ENCODE assay signal across 17 mouse cellular contexts in genomic region chr2:180133911-180134310, GRCm38 (mm10). TPM values are rescaled to one million over a fixed set of nuclear protein-coding genes. Genes with fewer than 3 reads are reported as not detected.
"Had no signal": no experiment of that assay in that cellular context is flagged by ENCODE, and none has a peak within 500 bp of the region (broad histone marks: within the 10 kb centered on the region; RNA-seq: fewer than 3 reads in every experiment).

No protein-coding gene starts in this region.

- H3K27me3 ChIP-seq: kidney, embryonic 15.5 days; liver, embryonic 13.5 days; megakaryocyte, embryonic 14.5 days; midbrain, embryonic 13.5 days; neural tube, embryonic 15.5 days had no signal

- H3K4me3 ChIP-seq: kidney, embryonic 15.5 days; left cerebral cortex, adult 2 months; limb, embryonic 10.5 days; liver, embryonic 13.5 days; megakaryocyte, embryonic 14.5 days; midbrain, embryonic 13.5 days; myocyte; neural tube, embryonic 15.5 days had no signal

- H3K9me3 ChIP-seq: kidney, embryonic 15.5 days; limb, embryonic 10.5 days; liver, embryonic 13.5 days; megakaryocyte, embryonic 14.5 days; midbrain, embryonic 13.5 days; neural tube, embryonic 15.5 days had no signal

- ATAC-seq: lung, postnatal 0 days; midbrain, embryonic 13.5 days had no signal

- H3K9ac ChIP-seq: kidney, embryonic 15.5 days; liver, embryonic 13.5 days; midbrain, embryonic 13.5 days; neural tube, embryonic 15.5 days had no signal

- H3K4me1 ChIP-seq: kidney, embryonic 15.5 days; limb, embryonic 10.5 days; midbrain, embryonic 13.5 days; neural tube, embryonic 15.5 days had no signal

- H3K4me2 ChIP-seq: kidney, embryonic 15.5 days; liver, embryonic 13.5 days; midbrain, embryonic 13.5 days; neural tube, embryonic 15.5 days had no signal

- H3K27ac ChIP-seq: kidney, embryonic 15.5 days; left cerebral cortex, adult 2 months; limb, embryonic 10.5 days; liver, embryonic 13.5 days; midbrain, embryonic 13.5 days; neural tube, embryonic 15.5 days had no signal

- DNase-seq: kidney, adult 2 months; kidney, postnatal 14 days; liver, embryonic 13.5 days; lung, adult 2 months; lung, postnatal 36 days; right cerebral cortex, postnatal 4 days; spleen, adult 18-20 months; thymus, postnatal 36 days had no signal

RNA-seq across cellular contexts. Expression of gene Hrh3, which starts 29.6 kb away (rescaled TPM):
- polyA plus RNA-seq: kidney, embryonic 15.5 days; limb, embryonic 10.5 days; liver, embryonic 13.5 days; stomach, embryonic 14.5 days had no signal
